Comparison of ENCODE assay signal across 8 mouse cellular contexts in the genomic region with DNA sequence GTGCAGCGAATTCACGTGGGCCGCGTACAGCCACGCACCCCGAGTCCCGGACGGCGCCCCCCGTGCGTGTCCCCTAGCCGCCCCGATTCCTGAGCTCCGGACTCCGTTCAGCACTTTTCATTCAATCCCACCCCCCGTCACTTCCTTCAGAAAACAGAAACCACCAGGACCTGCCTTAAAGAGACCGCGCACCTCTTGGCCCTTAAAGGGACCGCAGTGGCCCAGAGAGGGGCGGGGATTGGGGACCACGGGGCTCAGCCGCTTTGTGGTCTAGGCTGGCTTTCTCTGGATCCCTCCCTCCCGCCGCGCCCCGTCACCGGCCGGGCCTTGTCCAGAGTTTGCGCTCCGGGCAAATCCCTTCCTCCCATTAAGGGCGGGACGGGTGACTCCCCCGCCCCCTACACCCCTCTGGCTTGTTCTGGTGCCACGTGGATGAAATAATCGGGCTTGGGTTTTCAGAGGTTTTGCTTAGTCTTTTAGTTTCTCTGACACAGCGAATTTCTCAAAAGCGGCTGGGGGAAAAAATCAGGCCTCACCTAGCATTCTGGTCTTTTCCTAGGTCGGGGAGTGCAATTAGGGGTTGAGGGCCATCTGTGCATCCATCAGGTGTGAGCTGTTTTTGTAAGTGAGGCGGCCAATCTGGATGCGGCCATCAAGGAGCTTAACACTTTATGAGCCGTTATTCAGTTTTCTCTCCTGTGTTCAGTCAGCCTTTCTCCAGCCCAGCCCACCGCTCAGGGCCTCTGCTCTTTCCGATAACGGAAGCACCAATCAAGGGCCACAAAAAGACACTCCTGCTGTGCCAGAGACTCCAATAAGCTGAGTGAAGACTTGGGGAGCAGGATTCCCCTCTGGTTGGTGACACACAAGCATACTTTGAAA. TPM values are rescaled to one million over a fixed set of nuclear protein-coding genes. Genes with fewer than 3 reads are reported as not detected.
DNase-seq lines count a peak whose midpoint lies in the region; ATAC-seq and TF ChIP-seq lines count a peak whose summit lies in the region.

TSS of gene Oaf (minus strand) at position 200 of the 882 bp plus-strand sequence.

- ATAC-seq in heart, embryonic 13.5 days (ENCODE audit: extremely low read depth, insufficient number of reproducible peaks, low FRiP score, low TSS enrichment), result peak; percentile 79
- ATAC-seq in monocyte, adult 5-6 weeks (replicated peaks; ENCODE audit: insufficient number of reproducible peaks, low FRiP score, low TSS enrichment, poor library complexity, severe bottlenecking), result 0 out of 2 replicates have a peak, but pooled peaks have one; percentile 16
- peak; percentile 91 for ATAC-seq in stomach, embryonic 14.5 days (ENCODE audit: insufficient number of reproducible peaks, insufficient read depth, low FRiP score, low read depth)

- H3K9ac ChIP-seq in heart, embryonic 13.5 days, result peak within 1 kb of the TSS; percentile 93
- H3K9ac ChIP-seq in liver, adult 2 months (ENCODE audit: low read depth, low read length), result peak within 1 kb of the TSS; percentile 97
- peak within 1 kb of the TSS; percentile 78 for H3K9ac ChIP-seq in stomach, embryonic 14.5 days (replicated peaks; ENCODE audit: low read depth, low read length)

- H3K9me3 ChIP-seq in forebrain, embryonic 10.5 days, result no peaks in the 10 kb centered on the region
- no peaks in the 10 kb centered on the region for H3K9me3 ChIP-seq in heart, embryonic 13.5 days
- no peaks in the 10 kb centered on the region for H3K9me3 ChIP-seq in stomach, embryonic 14.5 days (ENCODE audit: control insufficient read depth, low read depth, low read length)

- H3K4me3 ChIP-seq in forebrain, embryonic 10.5 days, result peak within 1 kb of the TSS; percentile 91
- H3K4me3 ChIP-seq in heart, embryonic 13.5 days, result peak within 1 kb of the TSS; percentile 92
- peak within 1 kb of the TSS; percentile 98 for H3K4me3 ChIP-seq in liver, adult 2 months (ENCODE audit: insufficient read depth, low read depth, low read length)
- H3K4me3 ChIP-seq in stomach, embryonic 14.5 days (ENCODE audit: low read depth, low read length), result peak within 1 kb of the TSS; percentile 80

- peak; percentile 55 for DNase-seq in CD4-positive helper T cell, adult 2 months (ENCODE audit: low read depth, low spot score)
- peak; percentile 70 for DNase-seq in c-Kit-negative CD71-positive TER-119-positive erythroid progenitor cells, embryonic 14.5 days (ENCODE audit: low read depth, low spot score)
- peak; percentile 92 for DNase-seq in forebrain, embryonic 10.5 days (ENCODE audit: extremely low spot score, low spot score)
- peak; percentile 94 for DNase-seq in kidney, postnatal 10 days
- DNase-seq in liver, adult 2 months (ENCODE audit: extremely low read depth, low read depth, low spot score), result peak; percentile 96

- peak within 1 kb of the TSS; percentile 93 for H3K27ac ChIP-seq in forebrain, embryonic 10.5 days
- H3K27ac ChIP-seq in heart, embryonic 13.5 days (replicated peaks), result peak within 1 kb of the TSS; percentile 89
- peak within 1 kb of the TSS; percentile 97 for H3K27ac ChIP-seq in liver, adult 2 months (replicated peaks; ENCODE audit: insufficient read depth, low read depth, low read length)
- H3K27ac ChIP-seq in stomach, embryonic 14.5 days (ENCODE audit: low read length), result peak within 1 kb of the TSS; percentile 95

- TF ChIP-seq CTCF in liver, adult 2 months (IDR thresholded peaks at IDR 0.05; ENCODE audit: low read depth, low read length), result no peak

- under 1% methylated on average over 44 of the region's 44 CpGs for WGBS in forebrain, embryonic 10.5 days
- WGBS in heart, embryonic 13.5 days, result under 1% methylated on average over 43 of the region's 44 CpGs
- WGBS in liver, adult 2 months, result 2% methylated on average over 44 of the region's 44 CpGs
- WGBS in stomach, embryonic 14.5 days, result 2% methylated on average over 43 of the region's 44 CpGs

- TF ChIP-seq POLR2A in liver, adult 2 months (IDR thresholded peaks at IDR 0.05; ENCODE audit: extremely low read depth, insufficient read depth, low read length), result peak; percentile 97

- H3K4me1 ChIP-seq in forebrain, embryonic 10.5 days, result peaks cover 66% of the 10 kb centered on the region
- H3K4me1 ChIP-seq in heart, embryonic 13.5 days, result peaks cover 52% of the 10 kb centered on the region
- H3K4me1 ChIP-seq in liver, adult 2 months (ENCODE audit: control insufficient read depth, insufficient read depth, low read length), result peaks cover 6% of the 10 kb centered on the region; the same call in 1 of the 2 replicates
- H3K4me1 ChIP-seq in stomach, embryonic 14.5 days (ENCODE audit: control insufficient read depth, insufficient read depth, low read length), result peaks cover 38% of the 10 kb centered on the region

- peaks cover 21% of the 10 kb centered on the region for H3K36me3 ChIP-seq in forebrain, embryonic 10.5 days (replicated peaks)
- peaks cover 4% of the 10 kb centered on the region; the same call in 1 of the 2 replicates for H3K36me3 ChIP-seq in heart, embryonic 13.5 days
- peaks cover 13% of the 10 kb centered on the region; the same call in 1 of the 2 replicates for H3K36me3 ChIP-seq in liver, adult 2 months (ENCODE audit: control insufficient read depth, insufficient read depth, low read length)
- no peaks in the 10 kb centered on the region; the same call in 1 of the 2 replicates for H3K36me3 ChIP-seq in stomach, embryonic 14.5 days (ENCODE audit: control insufficient read depth, insufficient read depth, low read length)

- peaks cover 23% of the 10 kb centered on the region for H3K79me2 ChIP-seq in liver, adult 2 months (ENCODE audit: control insufficient read depth, insufficient read depth, low read length)

- peak within 1 kb of the TSS; percentile 75 for H3K4me2 ChIP-seq in heart, embryonic 13.5 days
- peak within 1 kb of the TSS; percentile 78 for H3K4me2 ChIP-seq in stomach, embryonic 14.5 days (replicated peaks; ENCODE audit: low read depth, low read length)

- H3K27me3 ChIP-seq in forebrain, embryonic 10.5 days (ENCODE audit: poor library complexity, severe bottlenecking), result peaks cover 29% of the 10 kb centered on the region
- no peaks in the 10 kb centered on the region for H3K27me3 ChIP-seq in heart, embryonic 13.5 days (replicated peaks)
- no peaks in the 10 kb centered on the region for H3K27me3 ChIP-seq in liver, adult 2 months (ENCODE audit: control insufficient read depth, insufficient read depth, low read length)
- H3K27me3 ChIP-seq in stomach, embryonic 14.5 days (ENCODE audit: control insufficient read depth, insufficient read depth, low read length), result no peaks in the 10 kb centered on the region

RNA-seq across cellular contexts. Expression of gene Oaf, which starts in this region (rescaled TPM):
- 42.1 and 46.5 TPM in 2 replicates for polyA plus RNA-seq in forebrain, embryonic 10.5 days (2016; fragmentation: Nextera tagmentation; extraction: Ambion mirVana)
- 28.0 and 29.7 TPM in 2 replicates for polyA plus RNA-seq in heart, embryonic 13.5 days (2015; fragmentation: Nextera tagmentation; extraction: Ambion mirVana)
- total RNA-seq in liver, adult 2 months (2014; rRNA removed), result 237 and 289 TPM in 2 replicates
- polyA plus RNA-seq in liver, adult 2 months (2012; rRNA removed), result 243 and 326 TPM in 2 replicates
- total RNA-seq in monocyte, adult 5-6 weeks (2017), result 0.10 to 0.43 TPM in 2 of 3 replicates, not detected in the other
- polyA plus RNA-seq in stomach, embryonic 14.5 days (2014; fragmentation: Nextera tagmentation; extraction: Ambion mirVana), result 92.9 and 99.3 TPM in 2 replicates

Comparison
In these comparisons a context has a peak if more than half of its experiments do, and no peak if none do; other contexts are left out.
1. Peak in every context shown above with its lines: DNase-seq, ATAC-seq, H3K4me3 ChIP-seq and H3K27ac ChIP-seq.
2. RNA of gene Oaf (total RNA-seq): 237 to 289 TPM in liver, adult 2 months; 0.10 to 0.43 TPM in monocyte, adult 5-6 weeks; every median in the first group is over 100 times any median in the second.
3. Peak in ATAC-seq in monocyte, adult 5-6 weeks; RNA of the gene not detected or under 1 TPM.
4. ATAC-seq: peak in every context shown above with its lines; median percentile 91 in stomach, embryonic 14.5 days; 79 in heart, embryonic 13.5 days; 16 in monocyte, adult 5-6 weeks.